ENCODE assay signal across 19 mouse cellular contexts in genomic region chr11:44969011-44969410, GRCm38 (mm10).
"Had no signal": no experiment of that assay in that cellular context is flagged by ENCODE, and none has a peak within 500 bp of the region (broad histone marks: within the 10 kb centered on the region; RNA-seq: fewer than 3 reads in every experiment).

No protein-coding gene starts in this region.

- H3K27me3 ChIP-seq: liver, embryonic 15.5 days; midbrain, embryonic 12.5 days; neural tube, embryonic 13.5 days; neural tube, embryonic 15.5 days had no signal

- H3K9ac ChIP-seq: liver, embryonic 15.5 days; lung, embryonic 14.5 days; midbrain, embryonic 12.5 days; neural tube, embryonic 13.5 days; neural tube, embryonic 15.5 days had no signal

- H3K36me3 ChIP-seq: liver, embryonic 15.5 days; midbrain, embryonic 10.5 days; midbrain, embryonic 12.5 days; neural tube, embryonic 13.5 days; neural tube, embryonic 15.5 days had no signal

- H3K9me3 ChIP-seq: liver, embryonic 15.5 days; midbrain, embryonic 10.5 days; midbrain, embryonic 12.5 days; neural tube, embryonic 13.5 days; neural tube, embryonic 15.5 days had no signal

- H3K27ac ChIP-seq: liver, embryonic 15.5 days; midbrain, embryonic 10.5 days; midbrain, embryonic 12.5 days; neural tube, embryonic 13.5 days; neural tube, embryonic 15.5 days had no signal

- H3K4me1 ChIP-seq: liver, embryonic 15.5 days; midbrain, embryonic 10.5 days; midbrain, embryonic 12.5 days had no signal

- H3K4me2 ChIP-seq: liver, embryonic 15.5 days; lung, embryonic 14.5 days; midbrain, embryonic 12.5 days; neural tube, embryonic 13.5 days; neural tube, embryonic 15.5 days had no signal

- ATAC-seq: midbrain, embryonic 16.5 days had no signal

- H3K4me3 ChIP-seq: liver, embryonic 15.5 days; midbrain, embryonic 10.5 days; midbrain, embryonic 12.5 days; myocyte; neural tube, embryonic 13.5 days; neural tube, embryonic 15.5 days had no signal

- DNase-seq: lung, adult 18-20 months; lung, embryonic 14.5 days; lung, postnatal 10 days; lung, postnatal 4 days; midbrain, embryonic 14.5 days; right cerebral cortex, adult 18-20 months; right cerebral cortex, postnatal 25 days; right cerebral cortex, postnatal 4 days; spleen, adult 18-20 months; thymus, adult 18-20 months; thymus, postnatal 14 days; thymus, postnatal 36 days had no signal
